Mouse (Mus musculus): ENCODE results near the gene Map7.
A peak's percentile ranks its signal among the peaks of the same experiment; 100 is the strongest.

The Map7 gene

DNA sequence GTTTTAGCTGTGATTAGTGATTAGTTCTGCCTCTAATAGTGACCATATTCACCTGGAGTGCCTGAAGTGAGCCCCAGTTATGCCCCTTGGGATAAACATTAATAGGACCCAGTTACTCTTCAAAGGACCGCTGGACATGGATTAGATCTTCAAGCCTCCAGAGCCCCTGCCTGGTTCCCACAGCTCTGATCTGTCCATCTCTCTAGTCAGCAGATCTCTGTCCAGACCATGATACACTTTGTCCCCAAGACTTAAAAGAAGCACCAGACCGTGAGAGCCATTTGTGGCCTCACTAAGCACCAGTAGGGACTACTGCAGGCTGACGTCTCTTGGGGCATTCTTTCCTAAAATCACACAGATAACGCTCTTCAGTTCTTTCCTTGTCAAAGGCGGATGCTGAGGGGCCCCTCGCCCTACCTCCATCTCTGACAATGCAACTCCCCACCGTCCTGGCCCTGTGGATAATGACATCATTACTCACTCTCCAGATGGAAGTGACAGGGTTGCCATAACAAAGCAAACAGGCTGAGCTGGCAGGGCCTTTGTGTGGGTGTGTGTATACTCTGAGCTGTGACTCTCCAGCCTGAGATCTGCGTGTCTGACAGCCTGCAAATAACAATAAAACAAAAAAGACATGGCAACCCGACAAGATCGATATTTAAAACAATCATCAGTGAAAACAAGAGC lies 137.2 kb downstream of the Map7 start:
- DNase-seq (ENCODE audit: low read depth, low spot score), result no peak

DNA sequence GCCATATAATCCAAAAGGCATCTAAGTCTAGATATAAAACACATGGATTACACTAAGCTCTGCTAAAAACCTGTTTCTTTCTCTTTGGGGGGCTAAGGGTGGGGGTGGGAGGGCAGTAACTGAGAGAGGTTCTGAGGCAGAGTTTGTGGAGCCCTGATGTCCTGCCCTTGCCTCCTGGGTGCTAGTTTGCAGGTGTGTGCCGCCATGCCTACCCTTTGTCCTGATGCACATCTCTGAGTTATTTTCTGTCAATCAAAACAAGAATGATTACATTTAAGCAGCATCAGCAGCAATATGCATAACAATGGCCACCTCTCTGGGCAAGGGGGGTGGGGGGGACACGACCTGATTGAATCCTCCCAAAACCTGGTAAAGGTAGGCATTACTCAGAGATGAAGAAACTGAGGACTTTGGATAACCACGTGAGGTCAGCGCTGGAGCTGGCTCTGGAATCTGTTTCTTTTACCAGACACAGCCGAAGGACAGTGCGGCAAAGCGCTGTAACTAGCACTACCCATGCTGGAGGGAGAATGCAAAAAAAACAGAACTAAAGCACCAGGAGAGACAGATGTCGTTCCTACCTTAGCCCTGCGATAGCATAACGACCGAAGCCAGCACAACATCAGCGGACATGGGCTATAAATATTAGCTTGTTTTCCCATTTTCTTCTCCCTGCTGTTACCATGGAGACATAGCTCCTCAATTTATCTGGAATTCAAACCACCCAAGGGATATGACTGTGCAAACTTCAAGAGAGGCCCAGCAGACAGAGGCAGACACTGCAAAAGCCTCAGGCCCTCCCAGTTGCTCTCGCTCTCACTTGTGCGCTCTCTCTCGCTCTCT lies 137.9 kb downstream of the Map7 start:
- DNase-seq (ENCODE audit: low read depth, low spot score), result no peak

DNA sequence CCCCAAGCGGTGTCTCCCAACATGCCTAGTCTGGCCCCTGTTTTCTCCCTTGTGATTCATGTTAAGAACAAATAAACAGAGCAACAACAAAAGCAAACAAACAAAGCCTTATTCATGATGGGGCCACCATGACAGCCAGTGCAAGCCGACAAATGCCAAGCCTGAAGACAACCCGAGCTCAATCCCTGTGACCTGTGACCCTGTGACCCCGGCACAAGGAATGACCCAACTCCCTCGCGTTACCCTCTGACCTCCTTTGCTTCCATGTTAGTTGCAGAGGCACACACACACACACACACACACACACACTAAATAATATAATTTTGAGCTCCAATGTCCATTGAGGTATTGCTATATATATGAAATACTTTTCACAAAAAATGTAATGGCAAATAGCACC lies 139.1 kb downstream of the Map7 start:
- DNase-seq (ENCODE audit: low read depth, low spot score), result no peak

DNA sequence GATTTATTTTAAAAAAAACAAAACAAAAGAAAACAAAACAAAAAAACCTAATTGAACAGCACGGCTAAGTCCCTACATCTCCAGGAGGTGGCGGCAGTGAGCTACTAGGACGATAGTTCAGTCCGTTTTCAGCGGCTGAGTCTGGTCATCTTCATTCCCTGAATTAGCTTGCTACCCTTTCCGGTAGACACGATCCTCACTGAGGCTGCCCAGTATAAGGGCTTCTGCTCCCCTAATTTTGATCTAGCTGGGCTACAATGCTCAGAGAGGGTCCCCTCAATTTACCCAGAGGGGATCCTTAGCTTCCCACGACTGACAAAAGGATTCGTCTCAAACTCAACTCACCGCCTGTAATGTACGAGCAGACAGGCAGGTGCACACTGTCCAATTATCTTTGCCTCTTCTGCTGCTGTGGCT lies 142.2 kb downstream of the Map7 start:
- DNase-seq (ENCODE audit: low read depth, low spot score), result peak; percentile 87

DNA sequence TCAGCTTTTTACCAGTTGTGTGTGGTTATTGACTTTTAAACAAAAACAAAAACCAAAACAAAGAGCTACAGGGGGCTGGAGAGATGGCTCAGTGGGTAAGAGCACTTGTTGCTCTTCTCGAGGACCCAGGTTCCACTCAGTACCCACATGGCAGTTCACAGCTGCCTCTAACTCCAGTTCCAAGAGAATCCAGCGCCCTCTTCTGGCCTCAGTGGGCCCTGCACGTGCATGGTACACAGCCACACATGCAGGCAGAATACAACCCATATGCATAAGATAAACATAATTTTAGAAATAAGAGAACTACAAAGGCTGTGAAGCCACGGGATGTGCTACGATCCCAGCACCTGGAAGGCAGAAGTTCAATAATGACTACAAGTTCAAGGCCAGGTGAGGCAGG lies 147.7 kb downstream of the Map7 start:
- DNase-seq (ENCODE audit: low read depth, low spot score), result peak; percentile 40

DNA sequence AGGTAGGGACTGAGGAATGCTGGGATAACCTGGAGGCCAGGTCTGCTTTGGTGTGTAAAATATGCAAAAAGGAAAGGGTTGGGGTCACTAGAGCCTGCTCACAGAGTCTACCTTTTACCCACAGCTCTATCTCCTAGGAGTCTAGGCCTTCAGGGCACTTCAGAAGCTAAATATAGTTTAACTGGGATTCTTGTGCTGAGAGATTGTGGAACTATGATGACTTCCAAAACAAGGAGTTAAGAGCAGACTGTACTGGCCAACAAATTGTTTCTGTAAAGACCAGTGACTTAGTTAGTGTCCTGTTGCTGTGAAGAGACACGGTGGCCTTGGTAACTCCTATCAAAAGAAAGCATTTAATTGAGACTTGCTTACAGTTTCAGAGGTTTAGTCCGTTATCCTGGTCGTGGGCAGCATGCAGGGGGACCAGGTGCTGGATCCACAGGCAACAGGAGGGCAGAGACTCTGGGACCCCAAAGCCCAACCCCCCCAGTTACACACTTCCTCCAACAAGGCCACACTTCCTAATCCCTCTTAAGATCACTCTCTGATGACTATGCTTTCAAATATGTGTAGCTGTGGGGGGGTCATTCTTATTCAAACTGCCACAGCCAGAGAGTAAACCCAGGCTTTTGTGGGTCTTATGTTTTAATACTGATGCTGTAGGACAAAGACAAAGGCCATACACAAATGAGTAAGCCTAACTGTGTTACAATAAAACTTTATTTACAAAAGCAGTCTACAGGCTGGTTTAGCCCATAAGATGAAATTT lies 150.1 kb downstream of the Map7 start:
- DNase-seq (ENCODE audit: low read depth, low spot score), result no peak

DNA sequence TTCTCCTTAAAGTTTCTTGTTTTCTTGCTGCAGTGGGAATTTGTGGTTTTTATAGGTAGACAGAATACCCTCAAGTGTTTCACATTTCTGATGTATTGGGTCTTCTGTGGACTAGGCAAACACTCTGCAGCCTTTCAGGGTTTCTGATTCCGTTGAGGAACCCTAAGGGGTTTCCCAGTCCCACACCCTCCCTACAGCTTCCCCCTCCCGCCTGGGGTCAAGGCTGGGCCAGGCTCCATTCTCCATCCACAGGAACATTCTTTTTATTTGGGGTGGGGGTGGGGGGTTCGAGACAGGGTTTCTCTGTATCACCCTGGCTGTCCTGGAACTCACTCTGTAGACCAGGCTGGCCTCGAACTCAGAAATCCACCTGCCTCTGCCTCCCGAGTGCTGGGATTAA lies 150.8 kb downstream of the Map7 start:
- no peak for DNase-seq (ENCODE audit: low read depth, low spot score)

DNA sequence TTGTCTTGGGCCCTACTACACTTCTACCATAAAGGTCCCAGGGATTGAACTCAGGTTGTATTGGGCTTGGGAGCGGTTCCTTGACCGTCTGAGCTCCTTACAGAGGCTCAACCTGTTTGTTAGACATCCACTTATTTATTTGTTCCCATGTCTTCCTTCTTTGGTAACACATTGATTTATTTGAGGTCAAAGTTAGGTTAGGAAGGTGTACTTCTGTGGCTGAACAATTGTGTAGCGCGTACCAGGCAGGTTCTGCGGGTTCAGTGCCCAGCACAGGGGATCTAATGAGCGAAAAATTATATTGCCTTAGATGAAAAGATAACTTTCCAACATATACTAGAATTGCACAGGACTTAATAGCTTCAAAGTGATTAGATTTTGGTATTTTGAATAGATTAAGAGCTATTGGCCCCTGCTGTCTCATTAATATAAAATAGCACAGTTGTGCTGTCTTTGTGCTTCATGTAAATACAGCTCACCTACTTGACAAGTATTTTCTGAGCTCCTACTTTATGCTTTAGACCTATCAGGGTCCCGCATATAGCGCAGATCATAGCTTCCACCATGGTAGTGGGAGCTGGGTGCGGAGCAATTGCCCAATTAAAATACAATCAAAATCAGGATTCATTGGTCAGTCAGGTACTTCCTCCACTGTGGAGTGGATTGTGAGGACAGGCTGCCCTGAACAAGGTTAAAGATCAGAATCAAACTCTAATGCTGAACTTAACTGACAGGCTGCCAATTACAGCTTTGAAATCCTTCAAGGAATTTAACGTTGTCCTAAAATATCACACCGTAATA lies 162.9 kb downstream of the Map7 start:
- peak; percentile 4 for DNase-seq (ENCODE audit: low read depth, low spot score)

DNA sequence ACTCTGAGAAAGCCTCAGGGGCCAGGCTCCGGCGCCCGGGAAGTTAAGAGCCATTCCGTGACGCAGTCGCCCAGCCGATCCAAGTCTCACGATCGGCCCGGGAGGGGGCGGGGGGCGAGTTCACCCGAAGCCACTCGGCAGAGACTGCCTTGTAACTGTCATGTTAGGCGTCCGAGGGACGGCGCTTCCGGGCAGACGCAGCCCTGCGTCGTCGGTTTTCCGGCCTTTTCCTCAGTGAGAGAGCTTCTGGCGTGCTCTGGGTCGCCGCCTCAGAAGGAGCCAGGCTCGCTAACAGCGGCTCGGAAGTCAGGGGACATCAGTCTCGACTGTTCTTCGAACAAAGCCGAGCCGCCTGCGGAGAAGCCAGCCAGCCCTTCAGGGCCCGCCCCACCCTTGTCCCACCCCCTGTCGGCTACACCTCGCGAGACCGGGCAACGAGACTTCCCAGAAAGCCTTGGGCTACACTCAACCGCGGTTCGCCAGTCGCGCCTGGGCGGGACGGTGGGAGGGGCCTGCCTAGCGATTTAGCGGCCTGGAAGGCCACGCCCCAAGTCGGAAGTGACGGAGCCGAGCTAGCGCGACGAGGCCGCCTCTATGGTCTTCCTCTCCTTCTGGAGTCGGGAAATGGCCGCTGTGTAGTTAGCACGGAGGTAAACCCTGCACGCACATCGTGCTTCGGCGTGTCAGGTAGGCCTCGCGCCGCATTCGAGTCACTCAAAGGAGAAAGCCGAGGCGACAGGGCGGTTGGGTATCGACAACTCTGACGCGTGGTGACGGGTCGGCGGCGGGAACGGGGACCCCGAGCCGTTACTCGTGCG lies 163.9 kb downstream of the Map7 start, which contains the start of gene Bclaf1:
Gene Bclaf1 (plus strand): TSS at position 552 of the 818 bp plus-strand sequence.
- peak; percentile 100 for DNase-seq (ENCODE audit: low read depth, low spot score)

DNA sequence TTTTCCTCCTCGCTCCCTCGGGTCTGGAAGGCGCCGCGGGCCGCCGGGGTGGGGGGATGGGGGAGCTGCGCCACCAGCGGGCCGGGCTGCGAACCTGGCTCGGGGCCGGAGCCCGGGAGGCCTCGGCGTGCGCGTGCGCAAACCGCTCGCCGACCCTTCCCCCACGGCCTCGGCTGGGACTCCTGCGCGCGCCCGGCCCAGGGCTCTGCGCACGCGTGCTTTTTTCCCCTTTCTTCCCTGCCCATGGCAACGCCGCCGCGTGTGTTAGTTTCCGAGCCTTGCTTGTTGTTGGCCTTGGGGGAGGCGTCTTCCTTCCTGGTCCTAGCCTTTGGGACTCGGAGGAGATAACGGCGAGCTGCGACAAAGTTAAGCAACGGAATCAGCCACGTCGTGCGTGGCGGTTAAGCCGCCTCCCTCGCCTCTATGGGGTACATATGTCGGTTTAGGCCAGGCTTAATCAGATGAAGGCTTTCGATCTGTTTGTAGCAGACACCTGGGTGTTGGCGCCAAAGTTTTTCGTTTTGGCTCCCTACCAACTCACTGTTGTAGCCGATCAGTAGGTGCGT lies 164.5 kb downstream of the Map7 start:
- DNase-seq (ENCODE audit: low read depth, low spot score), result peak; percentile 95

DNA sequence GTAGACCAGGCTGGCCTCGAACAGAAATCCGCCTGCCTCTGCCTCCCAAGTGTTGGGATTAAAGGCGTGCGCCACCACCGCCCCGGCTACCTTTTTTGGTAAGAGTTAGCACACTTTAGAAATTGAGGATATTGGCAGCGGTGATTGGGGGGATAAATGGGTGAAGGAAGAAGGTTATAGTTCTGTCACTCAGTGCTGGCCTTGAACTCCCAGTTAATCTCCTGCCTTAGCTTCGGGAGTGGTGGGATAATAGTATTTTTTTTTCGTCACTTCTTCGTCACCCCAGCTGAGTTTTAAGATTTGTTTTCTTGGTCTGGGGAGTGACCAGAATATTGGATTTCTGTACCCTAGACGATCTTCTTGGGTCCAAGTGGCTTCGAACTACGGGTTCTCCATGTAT lies 165.2 kb downstream of the Map7 start:
- peak; percentile 9 for DNase-seq (ENCODE audit: low read depth, low spot score)

DNA sequence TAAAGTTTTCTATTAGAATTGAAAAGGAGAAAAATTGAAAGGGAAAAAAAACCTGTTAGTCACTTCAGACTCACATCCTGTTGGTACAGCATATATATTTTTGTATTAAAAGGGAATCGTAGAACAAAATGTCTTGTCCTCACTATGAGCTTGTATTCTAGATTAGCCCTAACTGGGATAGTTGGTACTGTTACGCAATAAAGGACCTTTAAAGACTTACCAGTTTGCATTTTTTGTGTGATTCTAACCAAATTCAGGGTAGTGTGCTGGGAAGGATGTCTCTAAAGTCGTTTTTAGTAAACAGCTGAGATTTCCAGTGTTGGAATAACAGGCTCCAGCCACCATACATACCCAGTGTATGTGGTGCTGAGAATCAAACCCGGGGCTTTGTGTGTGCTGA lies 165.7 kb downstream of the Map7 start:
- no peak for DNase-seq (ENCODE audit: low read depth, low spot score)

DNA sequence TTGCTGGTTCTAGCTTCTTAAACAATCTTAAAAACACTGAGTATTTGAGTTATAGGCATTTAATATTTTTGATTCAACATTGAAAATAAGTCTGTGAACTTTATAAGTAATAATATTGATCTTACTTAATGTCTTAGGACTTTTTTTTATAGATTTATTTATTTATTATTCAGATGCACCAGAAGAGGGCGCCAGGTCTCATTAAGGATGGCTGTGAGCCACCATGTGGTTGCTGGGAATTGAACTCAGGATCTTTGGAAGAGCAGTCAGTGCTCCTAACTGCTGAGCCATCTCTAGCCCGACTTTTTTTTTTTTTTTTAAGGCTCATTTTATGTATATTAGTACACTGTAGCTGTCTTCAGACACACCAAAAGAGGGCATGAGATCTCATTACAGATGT lies 166.5 kb downstream of the Map7 start:
- DNase-seq (ENCODE audit: low read depth, low spot score), result peak; percentile 73

DNA sequence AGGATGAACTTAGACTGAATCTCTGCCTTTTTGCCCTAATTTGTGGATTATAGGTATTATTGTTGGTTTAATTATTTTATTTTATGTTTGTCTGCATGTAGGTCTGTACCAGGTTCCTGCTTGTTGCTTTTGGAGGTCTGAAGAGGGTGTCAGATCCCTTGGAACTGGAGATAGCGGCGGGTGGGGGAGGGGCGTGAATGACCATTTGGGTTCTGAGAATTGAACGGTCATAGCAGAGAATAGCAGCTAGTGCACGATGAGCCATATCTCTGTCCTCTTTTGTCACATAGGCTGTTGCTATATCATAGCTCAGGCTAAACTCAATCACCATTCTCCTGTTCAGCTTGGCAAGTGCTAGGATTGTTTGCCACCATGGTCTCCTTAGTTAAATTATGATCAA lies 169.2 kb downstream of the Map7 start:
- no peak for DNase-seq (ENCODE audit: low read depth, low spot score)

DNA sequence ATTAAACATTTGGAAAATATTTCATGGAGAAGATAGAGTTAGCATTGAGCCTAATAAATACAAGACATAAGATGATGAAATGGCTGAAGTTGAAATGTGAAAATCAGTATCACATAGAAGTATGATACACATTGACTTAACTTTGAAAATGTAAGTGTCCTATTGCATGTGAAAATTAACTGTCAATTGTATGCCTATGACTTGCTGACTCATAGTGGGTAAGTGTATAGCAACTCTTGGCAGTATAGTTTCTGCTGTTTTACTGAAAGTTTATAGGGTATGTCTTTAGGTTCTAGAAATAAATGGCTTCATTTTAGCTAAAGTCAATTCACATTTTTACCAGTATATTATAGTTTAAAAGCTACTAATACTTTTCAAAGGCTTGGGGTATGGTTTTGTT lies 178.0 kb downstream of the Map7 start:
- DNase-seq (ENCODE audit: low read depth, low spot score), result no peak

Data from CD4-positive, CD25-positive, alpha-beta regulatory T cell, adult 2 months (primary cell).